Mouse (Mus musculus) ES-E14 (cell line): Measurements from ENCODE around the gene Cdkl1. TPM values are rescaled to one million over a fixed set of nuclear protein-coding genes. Genes with fewer than 3 reads are reported as not detected.

Experiments used
- DNase-seq: peaks from one replicate; pipeline ENCODE4 v3.0.0-alpha.2; 2013; ENCODE audit warnings: low read depth, low spot score
- H3K27ac ChIP-seq: 2 replicates; pipeline ENCODE4 v1.5.1; 2012; ENCODE audit warnings: low read depth, mild to moderate bottlenecking, low read length, moderate library complexity, mixed read lengths; ENCODE audit not compliant: poor library complexity, insufficient read depth, severe bottlenecking
- H3K36me3 ChIP-seq: 2 replicates; pipeline ENCODE4 v1.6.1; 2012; ENCODE audit warnings: mild to moderate bottlenecking, low read length, moderate library complexity, mixed read lengths; ENCODE audit not compliant: control insufficient read depth, poor library complexity, insufficient read depth, severe bottlenecking
- H3K4me1 ChIP-seq, 2 experiments: fragments of 150-350 bp in 1 of 2; sonication (generic) in 1 of 2; 2 replicates each; pipeline ENCODE4 v1.6.1; 2012; ENCODE audit warnings: low read length in 2 of 2, mild to moderate bottlenecking in 1 of 2, mixed read lengths in 1 of 2; ENCODE audit not compliant: control insufficient read depth in 2 of 2, insufficient read depth in 2 of 2, poor library complexity in 1 of 2
- H3K4me3 ChIP-seq, 2 experiments: fragments of 150-350 bp in 1 of 2; sonication (generic) in 1 of 2; 2 replicates each; pipeline ENCODE4 v1.5.1; 2012; ENCODE audit warnings: low read length in 2 of 2, low read depth in 1 of 2, mild to moderate bottlenecking in 1 of 2, mixed read lengths in 1 of 2; ENCODE audit not compliant: insufficient read depth in 1 of 2, poor library complexity in 1 of 2, severe bottlenecking in 1 of 2
- H3K9ac ChIP-seq: 2 replicates; pipeline ENCODE4 v1.6.1; 2012; ENCODE audit warnings: low read depth, mild to moderate bottlenecking, low read length, mixed read lengths; ENCODE audit not compliant: poor library complexity, insufficient read depth, severe bottlenecking
- H3K9me3 ChIP-seq: fragments of 150-350 bp; sonication (generic); 2 replicates; pipeline ENCODE4 v1.6.1; 2012; ENCODE audit warnings: low read depth, mild to moderate bottlenecking, low read length; ENCODE audit not compliant: control insufficient read depth, insufficient read depth
- CHD2 ChIP-seq: IDR thresholded peaks from 2 replicates; pipeline ENCODE4 v1.6.1; 2014; ENCODE audit warnings: mild to moderate bottlenecking, low read depth, low read length, inconsistent platforms
- HCFC1 ChIP-seq: IDR thresholded peaks from 2 replicates; pipeline ENCODE4 v1.6.1; 2012; ENCODE audit warnings: low read length, inconsistent platforms, borderline replicate concordance; ENCODE audit not compliant: insufficient read depth
- MAFK ChIP-seq: IDR thresholded peaks from 2 replicates; pipeline ENCODE4 v1.6.1; 2014; ENCODE audit warnings: mild to moderate bottlenecking, low read depth, low read length, inconsistent platforms; ENCODE audit not compliant: insufficient read depth
- ZC3H11A ChIP-seq: IDR thresholded peaks from 2 replicates; pipeline ENCODE4 v1.6.1; 2012; ENCODE audit warnings: low read depth, mild to moderate bottlenecking, inconsistent platforms, low read length, borderline replicate concordance
- ZNF384 ChIP-seq: IDR thresholded peaks from 2 replicates; pipeline ENCODE4 v1.6.1; 2012; ENCODE audit warnings: low read depth, low read length, inconsistent platforms
- in situ Hi-C, 2 experiments: fragments of 600-800 bp; cut with MboI; formaldehyde crosslinking; loops; one replicate each; pipeline ENCODE4 v1.15.1; 2025; ENCODE audit warnings: low sequenced_read_pairs in 2 of 2, inconsistent platforms in 1 of 2; ENCODE audit not compliant: unreplicated experiment in 2 of 2
- total RNA-seq: library from RNA; depleted of rRNA; stranded (reverse); fragments of 300-350 nt; gene quantifications from 2 replicates; pipeline ENCODE4 v1.2.3, GENCODE M21; 2012

Gene Cdkl1
- total RNA-seq, 1 experiment, result 3.0 TPM

DNA sequence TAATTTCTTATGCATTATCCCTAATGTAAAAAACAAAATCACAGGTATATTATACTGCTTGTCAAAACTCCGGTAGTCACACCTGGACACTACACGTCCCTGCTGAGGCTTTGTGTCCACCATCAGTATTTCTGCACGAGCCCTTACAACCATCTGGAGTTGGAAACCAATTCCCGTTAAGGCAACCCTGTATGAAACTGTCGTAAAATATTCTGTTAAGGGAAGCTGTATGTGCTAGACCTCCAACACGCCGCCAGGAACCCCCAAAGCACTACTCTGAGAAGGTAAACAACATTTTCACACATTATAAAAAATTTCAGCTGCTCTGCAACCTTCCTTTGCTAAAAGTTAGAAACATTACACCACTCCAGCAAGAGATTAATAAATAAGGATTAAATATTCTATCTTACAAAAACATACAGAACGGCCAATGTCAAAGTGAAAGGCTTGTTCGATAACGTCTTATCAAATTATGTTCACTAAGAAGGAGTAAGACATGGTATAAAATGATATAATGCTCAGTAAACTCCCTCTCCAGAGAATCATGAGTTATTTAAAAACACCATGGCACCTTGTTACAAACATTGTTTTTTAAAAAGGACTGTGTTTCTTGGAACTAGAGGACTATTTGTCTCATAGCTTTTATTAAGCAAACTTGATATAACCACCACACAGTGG is 13.5 kb upstream of the Cdkl1 start:
- Histone ChIP-seq H3K4me1 (peaks cover 0 to 3% of the 10 kb centered on the region in 2 experiments; a peak in 2 of 4 replicates), H3K9ac (no peak overlapping the region), H3K9me3 (no peaks in the 10 kb centered on the region), H3K4me3 (no peak overlapping the region), H3K27ac (no peak overlapping the region), H3K36me3 (peaks cover 5% of the 10 kb centered on the region)
- no peak for DNase-seq
- no peak for TF ChIP-seq HCFC1
- no peak for TF ChIP-seq MAFK
- no peak for TF ChIP-seq ZNF384
- no peak for TF ChIP-seq ZC3H11A
- no peak for TF ChIP-seq CHD2
- in situ Hi-C loops, result no loop called here

DNA sequence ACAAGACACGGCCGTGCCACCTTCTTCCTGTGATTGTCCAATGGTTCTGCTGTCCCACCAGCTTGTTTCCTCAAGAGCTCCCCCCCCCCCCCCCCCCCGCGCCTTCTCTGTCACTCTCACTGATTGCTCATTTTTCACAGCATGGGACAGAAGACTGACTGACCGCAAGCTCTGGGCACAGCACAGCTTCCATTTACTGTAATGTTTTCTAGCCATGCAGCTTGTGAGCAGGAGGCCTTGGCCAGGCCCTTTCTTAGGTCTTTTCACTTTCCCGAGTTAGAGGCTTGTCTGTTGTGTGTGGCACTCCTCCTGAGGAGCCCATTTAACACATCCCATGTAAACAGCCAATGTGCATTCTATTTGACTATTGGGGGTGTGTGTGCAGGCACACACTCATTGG is 12.1 kb upstream of the Cdkl1 start:
- Histone ChIP-seq H3K27ac (no peak overlapping the region), H3K9me3 (no peaks in the 10 kb centered on the region), H3K9ac (no peak overlapping the region), H3K4me1 (peaks cover 0 to 3% of the 10 kb centered on the region in 2 experiments; a peak in 2 of 4 replicates), H3K36me3 (peaks cover 5% of the 10 kb centered on the region), H3K4me3 (no peak overlapping the region)
- TF ChIP-seq MAFK, result no peak
- TF ChIP-seq CHD2, result no peak
- TF ChIP-seq ZC3H11A, result no peak
- TF ChIP-seq ZNF384, result no peak
- TF ChIP-seq HCFC1, result no peak
- in situ Hi-C loops, result no loop called here
- no peak for DNase-seq

DNA sequence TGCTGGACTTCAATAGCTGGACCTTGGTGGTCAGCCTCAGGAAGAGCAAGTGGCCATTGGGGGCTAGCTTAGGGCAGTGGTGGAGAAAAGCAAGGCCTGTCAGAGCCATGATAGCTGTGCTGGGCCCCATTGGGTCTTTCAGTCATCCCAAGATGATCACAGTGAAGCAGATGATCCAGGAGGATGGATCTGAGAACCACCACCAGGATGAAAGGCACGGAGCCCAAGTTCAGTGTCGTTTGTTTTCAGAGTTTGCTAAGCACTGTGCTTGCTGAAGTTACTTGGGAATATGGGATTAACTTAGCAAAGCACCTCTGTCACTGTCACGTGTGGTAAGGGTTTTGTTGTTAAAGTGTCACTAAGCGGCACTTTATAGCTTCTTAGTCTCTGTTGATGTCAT is 9.5 kb upstream of the Cdkl1 start:
- H3K9ac ChIP-seq, result no peak overlapping the region
- H3K9me3 ChIP-seq, result no peaks in the 10 kb centered on the region
- TF ChIP-seq ZNF384 (no peak), HCFC1 (no peak), ZC3H11A (no peak), CHD2 (no peak), MAFK (no peak)
- no peaks in the 10 kb centered on the region; the same call in 1 of the 2 replicates for H3K36me3 ChIP-seq
- in situ Hi-C loops, result no loop called here
- no peak overlapping the region for H3K4me3 ChIP-seq
- no peak overlapping the region for H3K27ac ChIP-seq
- no peaks in the 10 kb centered on the region for H3K4me1 ChIP-seq
- no peak for DNase-seq

DNA sequence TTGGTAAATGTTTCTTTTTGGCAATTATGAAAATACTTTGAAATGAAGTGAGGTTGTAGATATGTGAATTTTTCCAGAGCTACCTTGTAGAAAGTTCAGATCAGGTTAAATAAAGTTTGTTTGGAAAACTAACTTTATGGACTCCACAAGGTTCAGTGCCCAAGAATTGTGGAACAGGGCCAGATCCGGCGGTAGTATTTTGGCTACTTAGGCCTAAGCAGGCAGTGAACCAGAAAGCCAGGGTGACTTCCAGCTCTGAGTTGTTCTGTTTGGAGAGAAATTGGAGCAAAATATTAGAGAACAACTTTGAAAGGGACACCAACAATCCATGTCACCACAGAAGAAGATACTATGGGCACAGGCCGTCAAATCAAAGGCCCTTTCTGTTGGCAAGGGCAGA is 5.2 kb upstream of the Cdkl1 start:
- Histone ChIP-seq H3K36me3 (no peaks in the 10 kb centered on the region), H3K9me3 (no peaks in the 10 kb centered on the region), H3K9ac (no peak overlapping the region), H3K4me1 (no peaks in the 10 kb centered on the region), H3K4me3 (no peak overlapping the region), H3K27ac (no peak overlapping the region)
- in situ Hi-C loops, result no loop called here
- TF ChIP-seq ZC3H11A (no peak), ZNF384 (no peak), MAFK (no peak)
- DNase-seq, result no peak
